Mouse (Mus musculus) ES-E14 (cell line): ENCODE results near the gene Fancc.

ENCODE experiments used
- CHD2 ChIP-seq: IDR thresholded peaks from 2 replicates; pipeline ENCODE4 v1.6.1; 2014; ENCODE audit warnings: mild to moderate bottlenecking, low read depth, low read length, inconsistent platforms
- ZNF384 ChIP-seq: IDR thresholded peaks from 2 replicates; pipeline ENCODE4 v1.6.1; 2012; ENCODE audit warnings: low read depth, low read length, inconsistent platforms

GRCm38 (mm10) chr13:63382206-63382605 lies 114.9 kb downstream of the Fancc start:
- no peak for TF ChIP-seq CHD2
- TF ChIP-seq ZNF384 = no peak
